Mouse (Mus musculus) CH12.LX (cell line): ENCODE measurements around the gene Paxbp1. TPM values are rescaled to one million over a fixed set of nuclear protein-coding genes. Genes with fewer than 3 reads are reported as not detected.

ENCODE experiments used
- DNase-seq: peaks from one replicate; pipeline ENCODE4 v3.0.0-alpha.2; 2013; ENCODE audit errors: extremely low read depth
- H3K27ac ChIP-seq: 2 replicates; pipeline ENCODE4 v1.5.1; 2012; ENCODE audit warnings: low read depth, mild to moderate bottlenecking, control low read depth, moderate library complexity; ENCODE audit not compliant: insufficient read depth
- H3K27me3 ChIP-seq: replicated peaks from 2 replicates; pipeline ENCODE3; 2012; ENCODE audit warnings: inconsistent platforms
- H3K36me3 ChIP-seq, 2 experiments: replicated peaks in 1 of 2; 2 replicates each; pipeline versions ENCODE3 to v1.6.1; 2012; ENCODE audit warnings: inconsistent platforms in 1 of 2, low read length in 1 of 2, mild to moderate bottlenecking in 1 of 2, mixed read lengths in 1 of 2, moderate library complexity in 1 of 2; ENCODE audit not compliant: control insufficient read depth in 1 of 2, insufficient read depth in 1 of 2
- H3K4me1 ChIP-seq, 2 experiments: 2 replicates each; pipeline ENCODE4 v1.6.1; 2012; ENCODE audit warnings: inconsistent platforms in 1 of 2, moderate library complexity in 1 of 2; ENCODE audit not compliant: insufficient read depth in 2 of 2, control insufficient read depth in 1 of 2
- H3K4me2 ChIP-seq: 2 replicates; pipeline ENCODE4 v1.6.1; 2012; ENCODE audit warnings: low read depth, mild to moderate bottlenecking, control low read depth; ENCODE audit not compliant: poor library complexity, insufficient read depth, severe bottlenecking
- H3K4me3 ChIP-seq, 3 experiments: fragments of 150-350 bp in 1 of 3; sonication (generic) in 1 of 3; replicated peaks in 1 of 3; 2 replicates each; pipeline versions ENCODE3 to v1.5.1; 2011 to 2012; ENCODE audit warnings: low read depth in 2 of 3, low read length in 2 of 3, mild to moderate bottlenecking in 2 of 3, moderate library complexity in 2 of 3, control low read depth in 1 of 3, improper control_type of control experiment in 1 of 3, inconsistent platforms in 1 of 3, mixed read lengths in 1 of 3; ENCODE audit not compliant: poor library complexity in 1 of 3
- H3K79me2 ChIP-seq: replicated peaks from 2 replicates; pipeline ENCODE4 v1.6.1; 2012; ENCODE audit warnings: mild to moderate bottlenecking, moderate library complexity; ENCODE audit not compliant: control insufficient read depth, poor library complexity, insufficient read depth, severe bottlenecking; ENCODE audit errors: extremely low read depth
- H3K9ac ChIP-seq: 2 replicates; pipeline ENCODE4 v1.6.1; 2012; ENCODE audit warnings: low read depth, mild to moderate bottlenecking, control low read depth, moderate library complexity; ENCODE audit not compliant: insufficient read depth
- H3K9me3 ChIP-seq: replicated peaks from 2 replicates; pipeline ENCODE3; 2012; ENCODE audit warnings: low read length, inconsistent platforms, mixed read lengths
- BHLHE40 ChIP-seq: IDR thresholded peaks from 2 replicates; pipeline ENCODE4 v1.6.1; 2011; ENCODE audit warnings: mild to moderate bottlenecking, low read depth, low read length, improper control_type of control experiment
- CTCF ChIP-seq, 2 experiments: IDR thresholded peaks in 1 of 2; conservative IDR thresholded peaks in 1 of 2; 2 replicates each; pipeline ENCODE4 v1.5.1; 2011 to 2012; ENCODE audit warnings: low read depth in 2 of 2, low read length in 2 of 2, improper control_type of control experiment in 1 of 2, inconsistent platforms in 1 of 2, mild to moderate bottlenecking in 1 of 2, moderate library complexity in 1 of 2
- E2F4 ChIP-seq: IDR thresholded peaks from 2 replicates; pipeline ENCODE4 v1.6.1; 2011; ENCODE audit warnings: low read depth, low read length, improper control_type of control experiment; ENCODE audit not compliant: insufficient replicate concordance
- ELF1 ChIP-seq: IDR thresholded peaks from 2 replicates; pipeline ENCODE4 v1.6.1; 2014; ENCODE audit warnings: low read depth, mild to moderate bottlenecking, inconsistent platforms, low read length, improper control_type of control experiment
- EP300 ChIP-seq: IDR thresholded peaks from 2 replicates; pipeline ENCODE4 v1.6.1; 2011; ENCODE audit warnings: low read length, improper control_type of control experiment
- ETS1 ChIP-seq: conservative IDR thresholded peaks from 2 replicates; pipeline ENCODE4 v1.6.1; 2012; ENCODE audit warnings: low read depth, mild to moderate bottlenecking, inconsistent platforms, low read length, improper control_type of control experiment, moderate library complexity
- IRF4 ChIP-seq: IDR thresholded peaks from 2 replicates; pipeline ENCODE4 v1.6.1; 2014; ENCODE audit warnings: low read depth, mild to moderate bottlenecking, inconsistent platforms, low read length, improper control_type of control experiment
- JUN ChIP-seq: IDR thresholded peaks from 2 replicates; pipeline ENCODE4 v1.6.1; 2011; ENCODE audit warnings: low read depth, mild to moderate bottlenecking, low read length, improper control_type of control experiment, moderate library complexity; ENCODE audit not compliant: insufficient read depth
- JUND ChIP-seq: conservative IDR thresholded peaks from 2 replicates; pipeline ENCODE4 v1.6.1; 2011; ENCODE audit warnings: low read depth, low read length, improper control_type of control experiment
- KAT2A ChIP-seq: IDR thresholded peaks from 2 replicates; pipeline ENCODE4 v1.6.1; 2012; ENCODE audit warnings: low read length, improper control_type of control experiment, inconsistent platforms; ENCODE audit not compliant: insufficient replicate concordance
- MAFK ChIP-seq: IDR thresholded peaks from 2 replicates; pipeline ENCODE4 v1.6.1; 2011; ENCODE audit warnings: low read length, improper control_type of control experiment; ENCODE audit not compliant: insufficient replicate concordance
- MAX ChIP-seq: IDR thresholded peaks from 2 replicates; pipeline ENCODE4 v1.6.1; 2011; ENCODE audit warnings: low read length, improper control_type of control experiment
- PAX5 ChIP-seq: IDR thresholded peaks from 2 replicates; pipeline ENCODE4 v1.6.1; 2012; ENCODE audit warnings: low read length, inconsistent platforms, mixed read lengths
- POLR2AphosphoS2 ChIP-seq: IDR thresholded peaks from 2 replicates; pipeline ENCODE4 v1.6.1; 2011; ENCODE audit warnings: low read depth, low read length, improper control_type of control experiment
- RAD21 ChIP-seq: IDR thresholded peaks from 2 replicates; pipeline ENCODE4 v1.6.1; 2011; ENCODE audit warnings: low read depth, mild to moderate bottlenecking, low read length, improper control_type of control experiment, moderate library complexity
- RCOR1 ChIP-seq: conservative IDR thresholded peaks from 2 replicates; pipeline ENCODE4 v1.6.1; 2012; ENCODE audit warnings: low read depth, mild to moderate bottlenecking, inconsistent platforms, low read length, improper control_type of control experiment
- SMC3 ChIP-seq: IDR thresholded peaks from 2 replicates; pipeline ENCODE4 v1.6.1; 2011; ENCODE audit warnings: low read depth, low read length, improper control_type of control experiment
- TBP ChIP-seq: conservative IDR thresholded peaks from 2 replicates; pipeline ENCODE4 v1.6.1; 2011; ENCODE audit warnings: low read depth, low read length, improper control_type of control experiment
- UBTF ChIP-seq: IDR thresholded peaks from 2 replicates; pipeline ENCODE4 v1.6.1; 2012; ENCODE audit warnings: low read depth, mild to moderate bottlenecking, inconsistent platforms, low read length, improper control_type of control experiment, moderate library complexity
- USF1 ChIP-seq: IDR thresholded peaks from 2 replicates; pipeline ENCODE4 v1.6.1; 2014; ENCODE audit warnings: low read depth, mild to moderate bottlenecking, inconsistent platforms, low read length, improper control_type of control experiment
- USF2 ChIP-seq: conservative IDR thresholded peaks from 2 replicates; pipeline ENCODE4 v1.6.1; 2011; ENCODE audit warnings: low read depth, low read length, improper control_type of control experiment
- ZNF384 ChIP-seq: IDR thresholded peaks from 2 replicates; pipeline ENCODE4 v1.6.1; 2012; ENCODE audit warnings: low read depth, low read length, improper control_type of control experiment, inconsistent platforms
- dilution Hi-C: fragments of 300-500 bp; cut with MboI; formaldehyde crosslinking; loops from 2 replicates; pipeline ENCODE4 v1.14.3; 2020; ENCODE audit warnings: low sequenced_read_pairs; ENCODE audit not compliant: extremely low pct_unique_long_range_greater_than_20kb, extremely low pct_ligation_motif_present
- in situ Hi-C: fragments of 300-500 bp; cut with MboI; formaldehyde crosslinking; loops from 3 replicates; pipeline ENCODE4 v1.14.3; 2019; ENCODE audit warnings: low sequenced_read_pairs, low pct_ligation_motif_present, low pct_unique_long_range_greater_than_20kb, mixed read lengths
- polyA plus RNA-seq: library from polyadenylated mRNA; unstranded; fragments of >175 nt; gene quantifications from 2 replicates; pipeline ENCODE4 v1.2.1, GENCODE M21; 2012; ENCODE audit warnings: low read depth; ENCODE audit not compliant: insufficient read length
- total RNA-seq, 2 experiments: library from RNA; depleted of rRNA; stranded (reverse); fragments of 300-350 nt in 1 of 2; fragments of >200 nt in 1 of 2; gene quantifications; 2 replicates each; pipeline ENCODE4 v1.2.3; 2012 to 2014

Gene Paxbp1
- total and polyA plus RNA-seq, 3 experiments = 39.4 to 77.1 (median 74.4) TPM

DNA sequence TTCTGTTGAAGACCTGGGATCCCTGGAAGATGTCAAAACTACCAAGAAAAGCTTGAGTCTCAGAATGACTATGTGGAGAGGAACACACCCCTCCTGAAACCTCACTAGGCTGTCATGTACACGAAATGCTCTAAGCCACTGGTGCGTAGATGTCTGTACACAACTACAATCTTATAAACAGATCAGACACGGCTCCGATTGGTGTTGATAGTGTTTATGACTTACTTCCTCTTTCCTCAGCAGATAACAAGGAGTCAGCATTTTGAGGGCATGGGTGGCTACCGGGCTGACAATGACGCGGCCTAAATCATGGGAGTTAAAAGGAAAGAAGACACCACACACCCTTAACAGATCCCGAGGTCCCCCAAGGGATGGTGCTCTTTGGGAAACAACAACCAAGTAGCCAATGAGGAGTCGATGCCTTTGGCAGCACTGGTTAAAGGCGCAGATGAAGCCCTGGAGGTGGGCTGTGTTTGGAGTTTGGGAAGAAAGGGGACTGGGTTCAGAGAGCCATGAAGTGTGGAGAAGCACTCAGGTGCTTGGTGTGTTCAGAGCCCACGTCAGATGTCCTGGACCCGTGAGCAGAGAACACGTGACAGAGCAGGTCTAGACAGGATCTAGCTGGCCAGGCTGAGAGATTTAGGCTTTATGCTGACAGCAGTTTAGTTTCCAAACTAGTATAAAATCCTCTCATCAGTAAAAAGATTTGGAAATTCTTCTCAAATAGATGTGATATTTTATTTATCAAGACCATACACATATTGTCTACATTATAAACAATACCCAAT, 17.4 kb upstream of the Paxbp1 start:
- in situ Hi-C loops (no loop called here), dilution Hi-C loops (no loop called here)
- Histone ChIP-seq H3K9me3 (no peaks in the 10 kb centered on the region), H3K36me3 (no peaks in the 10 kb centered on the region), H3K4me1 (peaks cover 2 to 10% of the 10 kb centered on the region in 2 experiments; a peak in 3 of 4 replicates), H3K4me2 (peak overlapping the region; percentile 31; the same call in 1 of the 2 replicates), H3K27me3 (peaks cover 64% of the 10 kb centered on the region), H3K79me2 (no peaks in the 10 kb centered on the region), H3K27ac (no peak overlapping the region), H3K9ac (no peak overlapping the region), H3K4me3 (no peak overlapping the region)
- TF ChIP-seq USF1 (peak; percentile 70), MAX (peak; percentile 14; the same call in 1 of the 2 replicates), ETS1 (no peak), MAFK (peak; percentile 75), UBTF (no peak), POLR2AphosphoS2 (no peak), E2F4 (no peak), JUND (peak; percentile 42; the same call in 1 of the 2 replicates), ELF1 (0 out of 2 replicates have a peak, but pooled peaks have one; percentile 25), USF2 (peak; percentile 43), CTCF (conservative IDR thresholded peaks at IDR 0.05 in 1 of 2, IDR thresholded peaks at IDR 0.05 in 1 of 2; ENCODE audit: low read depth in 2 of 2, low read length in 2 of 2) (no peak), EP300 (peak; percentile 38; the same call in 1 of the 2 replicates), IRF4 (peak; percentile 17; the same call in 1 of the 2 replicates), BHLHE40 (peak; percentile 81)
- DNase-seq = no peak

GRCm38 (mm10) chr16:91057741-91058140, 13.4 kb upstream of the Paxbp1 start:
- Histone ChIP-seq H3K79me2 (no peaks in the 10 kb centered on the region), H3K9ac (no peak overlapping the region), H3K36me3 (no peaks in the 10 kb centered on the region), H3K27me3 (peaks cover 61% of the 10 kb centered on the region), H3K4me2 (no peak overlapping the region), H3K27ac (no peak overlapping the region), H3K4me1 (peaks cover 2 to 11% of the 10 kb centered on the region in 2 experiments; a peak in 3 of 4 replicates), H3K4me3 (no peak overlapping the region), H3K9me3 (no peaks in the 10 kb centered on the region)
- DNase-seq = no peak
- dilution Hi-C loops = no loop called here
- TF ChIP-seq JUN (no peak), KAT2A (no peak), MAFK (no peak), SMC3 (no peak), PAX5 (no peak), TBP (no peak), RAD21 (no peak), RCOR1 (no peak), ZNF384 (no peak)
- in situ Hi-C loops = no loop called here
